Mouse (Mus musculus) CH12.LX (cell line): Measurements from ENCODE around the gene Olfr1564. TPM values are rescaled to one million over a fixed set of nuclear protein-coding genes. Genes with fewer than 3 reads are reported as not detected.
"Not testable (repeated sequence)": the region's sequence is repeated elsewhere in the genome, so short reads cannot be mapped to it uniquely, and the experiment has no call there.

Experiments used
- DNase-seq: peaks from one replicate; pipeline ENCODE4 v3.0.0-alpha.2; 2013; ENCODE audit errors: extremely low read depth
- H3K27ac ChIP-seq: 2 replicates; pipeline ENCODE4 v1.5.1; 2012; ENCODE audit warnings: low read depth, mild to moderate bottlenecking, control low read depth, moderate library complexity; ENCODE audit not compliant: insufficient read depth
- H3K27me3 ChIP-seq: replicated peaks from 2 replicates; pipeline ENCODE3; 2012; ENCODE audit warnings: inconsistent platforms
- H3K36me3 ChIP-seq, 2 experiments: replicated peaks in 1 of 2; 2 replicates each; pipeline versions ENCODE3 to v1.6.1; 2012; ENCODE audit warnings: inconsistent platforms in 1 of 2, low read length in 1 of 2, mild to moderate bottlenecking in 1 of 2, mixed read lengths in 1 of 2, moderate library complexity in 1 of 2; ENCODE audit not compliant: control insufficient read depth in 1 of 2, insufficient read depth in 1 of 2
- H3K4me1 ChIP-seq, 2 experiments: 2 replicates each; pipeline ENCODE4 v1.6.1; 2012; ENCODE audit warnings: inconsistent platforms in 1 of 2, moderate library complexity in 1 of 2; ENCODE audit not compliant: insufficient read depth in 2 of 2, control insufficient read depth in 1 of 2
- H3K4me2 ChIP-seq: 2 replicates; pipeline ENCODE4 v1.6.1; 2012; ENCODE audit warnings: low read depth, mild to moderate bottlenecking, control low read depth; ENCODE audit not compliant: poor library complexity, insufficient read depth, severe bottlenecking
- H3K4me3 ChIP-seq, 3 experiments: fragments of 150-350 bp in 1 of 3; sonication (generic) in 1 of 3; replicated peaks in 1 of 3; 2 replicates each; pipeline versions ENCODE3 to v1.5.1; 2011 to 2012; ENCODE audit warnings: low read depth in 2 of 3, low read length in 2 of 3, mild to moderate bottlenecking in 2 of 3, moderate library complexity in 2 of 3, control low read depth in 1 of 3, improper control_type of control experiment in 1 of 3, inconsistent platforms in 1 of 3, mixed read lengths in 1 of 3; ENCODE audit not compliant: poor library complexity in 1 of 3
- H3K79me2 ChIP-seq: replicated peaks from 2 replicates; pipeline ENCODE4 v1.6.1; 2012; ENCODE audit warnings: mild to moderate bottlenecking, moderate library complexity; ENCODE audit not compliant: control insufficient read depth, poor library complexity, insufficient read depth, severe bottlenecking; ENCODE audit errors: extremely low read depth
- H3K9ac ChIP-seq: 2 replicates; pipeline ENCODE4 v1.6.1; 2012; ENCODE audit warnings: low read depth, mild to moderate bottlenecking, control low read depth, moderate library complexity; ENCODE audit not compliant: insufficient read depth
- H3K9me3 ChIP-seq: replicated peaks from 2 replicates; pipeline ENCODE3; 2012; ENCODE audit warnings: low read length, inconsistent platforms, mixed read lengths
- BHLHE40 ChIP-seq: IDR thresholded peaks from 2 replicates; pipeline ENCODE4 v1.6.1; 2011; ENCODE audit warnings: mild to moderate bottlenecking, low read depth, low read length, improper control_type of control experiment
- CHD1 ChIP-seq: IDR thresholded peaks from 2 replicates; pipeline ENCODE4 v1.6.1; 2012; ENCODE audit warnings: low read depth, low read length, improper control_type of control experiment, inconsistent platforms
- ELF1 ChIP-seq: IDR thresholded peaks from 2 replicates; pipeline ENCODE4 v1.6.1; 2014; ENCODE audit warnings: low read depth, mild to moderate bottlenecking, inconsistent platforms, low read length, improper control_type of control experiment
- EP300 ChIP-seq: IDR thresholded peaks from 2 replicates; pipeline ENCODE4 v1.6.1; 2011; ENCODE audit warnings: low read length, improper control_type of control experiment
- KAT2A ChIP-seq: IDR thresholded peaks from 2 replicates; pipeline ENCODE4 v1.6.1; 2012; ENCODE audit warnings: low read length, improper control_type of control experiment, inconsistent platforms; ENCODE audit not compliant: insufficient replicate concordance
- MAZ ChIP-seq: IDR thresholded peaks from 2 replicates; pipeline ENCODE4 v1.6.1; 2012; ENCODE audit warnings: low read depth, mild to moderate bottlenecking, inconsistent platforms, low read length, improper control_type of control experiment, moderate library complexity
- NELFE ChIP-seq: IDR thresholded peaks from 2 replicates; pipeline ENCODE4 v1.6.1; 2011; ENCODE audit warnings: low read depth, low read length, improper control_type of control experiment
- PAX5 ChIP-seq: IDR thresholded peaks from 2 replicates; pipeline ENCODE4 v1.6.1; 2012; ENCODE audit warnings: low read length, inconsistent platforms, mixed read lengths
- POLR2A ChIP-seq: IDR thresholded peaks from 2 replicates; pipeline ENCODE4 v1.6.1; 2011; ENCODE audit warnings: low read depth, mild to moderate bottlenecking, improper control_type of control experiment, low read length
- POLR2AphosphoS2 ChIP-seq: IDR thresholded peaks from 2 replicates; pipeline ENCODE4 v1.6.1; 2011; ENCODE audit warnings: low read depth, low read length, improper control_type of control experiment
- SIN3A ChIP-seq: IDR thresholded peaks from 2 replicates; pipeline ENCODE4 v1.6.1; 2012; ENCODE audit warnings: low read length, improper control_type of control experiment, inconsistent platforms
- UBTF ChIP-seq: IDR thresholded peaks from 2 replicates; pipeline ENCODE4 v1.6.1; 2012; ENCODE audit warnings: low read depth, mild to moderate bottlenecking, inconsistent platforms, low read length, improper control_type of control experiment, moderate library complexity
- dilution Hi-C: fragments of 300-500 bp; cut with MboI; formaldehyde crosslinking; loops from 2 replicates; pipeline ENCODE4 v1.14.3; 2020; ENCODE audit warnings: low sequenced_read_pairs; ENCODE audit not compliant: extremely low pct_unique_long_range_greater_than_20kb, extremely low pct_ligation_motif_present
- in situ Hi-C: fragments of 300-500 bp; cut with MboI; formaldehyde crosslinking; loops from 3 replicates; pipeline ENCODE4 v1.14.3; 2019; ENCODE audit warnings: low sequenced_read_pairs, low pct_ligation_motif_present, low pct_unique_long_range_greater_than_20kb, mixed read lengths
- polyA plus RNA-seq: library from polyadenylated mRNA; unstranded; fragments of >175 nt; gene quantifications from 2 replicates; pipeline ENCODE4 v1.2.1, GENCODE M21; 2012; ENCODE audit warnings: low read depth; ENCODE audit not compliant: insufficient read length
- total RNA-seq, 2 experiments: library from RNA; depleted of rRNA; stranded (reverse); fragments of 300-350 nt in 1 of 2; fragments of >200 nt in 1 of 2; gene quantifications; 2 replicates each; pipeline ENCODE4 v1.2.3; 2012 to 2014

Gene Olfr1564
- total RNA-seq (2012; rRNA removed) (not detected in 2 replicates), total RNA-seq (2014; rRNA removed) (not detected in 2 replicates), polyA plus RNA-seq (0.04 TPM in 1 of 2 replicates, not detected in the other)

DNA sequence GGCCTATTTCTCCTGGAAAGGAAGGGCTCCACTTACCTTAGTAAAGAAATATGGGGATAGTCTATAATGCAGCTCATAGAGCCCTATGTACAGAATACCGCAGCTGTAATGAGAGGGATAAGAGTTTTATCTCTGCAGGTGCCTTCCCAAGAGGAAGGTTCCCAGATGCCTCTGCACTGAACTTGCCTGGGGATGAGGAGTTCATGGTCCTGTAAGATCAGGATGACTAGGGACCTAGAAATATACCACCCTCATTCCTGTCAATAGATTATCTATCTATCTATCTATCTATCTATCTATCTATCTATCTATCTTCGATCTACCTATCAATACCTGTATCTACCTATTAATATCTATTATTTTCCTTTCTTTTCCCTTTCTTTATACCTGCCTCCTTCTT lies at the start of gene Olfr1564:
TSS of gene Olfr1564 (minus strand) at position 101 of the 400 bp plus-strand sequence.
- DNase-seq: no peak
- Histone ChIP-seq H3K4me2 (no peak within 1 kb of the TSS), H3K79me2 (no peaks in the 10 kb centered on the region), H3K27me3 (peaks cover 14% of the 10 kb centered on the region), H3K36me3 (no peaks in the 10 kb centered on the region), H3K27ac (no peak within 1 kb of the TSS), H3K4me3 (no peak within 1 kb of the TSS), H3K9ac (no peak within 1 kb of the TSS), H3K4me1 (no peaks in the 10 kb centered on the region), H3K9me3 (peaks cover 4% of the 10 kb centered on the region)
- dilution Hi-C loops: no loop called here
- TF ChIP-seq NELFE (no peak), ELF1 (no peak), CHD1 (no peak), KAT2A (no peak), POLR2A (no peak), MAZ (no peak), PAX5 (no peak)
- in situ Hi-C loops: no loop called here

GRCm38 (mm10) chr17:33268907-33269306 lies 47.4 kb upstream of the Olfr1564 start:
- in situ Hi-C loops: no loop called here
- no peaks in the 10 kb centered on the region for H3K36me3 ChIP-seq
- H3K9ac ChIP-seq: no peak overlapping the region
- no peak for TF ChIP-seq UBTF
- no peak for TF ChIP-seq BHLHE40
- TF ChIP-seq POLR2AphosphoS2: no peak
- TF ChIP-seq SIN3A: no peak
- TF ChIP-seq, all 38 proteins: peak for 0
- Histone ChIP-seq H3K27ac (no peak overlapping the region), H3K79me2 (no peaks in the 10 kb centered on the region), H3K4me2 (no peak overlapping the region), H3K9me3 (no peaks in the 10 kb centered on the region), H3K27me3 (peaks cover 6% of the 10 kb centered on the region), H3K4me3 (no peak overlapping the region), H3K4me1 (0 out of 4 replicates have a peak, but pooled peaks cover 0 to 3% of the 10 kb centered on the region in 2 experiments)
- dilution Hi-C loops: no loop called here
- DNase-seq: no peak

GRCm38 (mm10) chr17:33264376-33264775 lies 42.9 kb upstream of the Olfr1564 start, which contains the start of gene Olfr63:
TSS of gene Olfr63 (plus strand) at chr17:33264676.
- Histone ChIP-seq H3K79me2 (no peaks in the 10 kb centered on the region), H3K4me3 (no peak within 1 kb of the TSS), H3K36me3 (no peaks in the 10 kb centered on the region), H3K4me1 (0 out of 4 replicates have a peak, but pooled peaks cover 0 to 3% of the 10 kb centered on the region in 2 experiments), H3K9me3 (no peaks in the 10 kb centered on the region), H3K9ac (no peak within 1 kb of the TSS)
- no peak for DNase-seq
- no peak for TF ChIP-seq POLR2A
- TF ChIP-seq EP300: no peak
- TF ChIP-seq, all 38 proteins: peak for 0
- dilution Hi-C loops (no loop called here), in situ Hi-C loops (no loop called here)
- Histone ChIP-seq H3K27me3 (peaks cover 6% of the 10 kb centered on the region), H3K4me2 (no peak within 1 kb of the TSS), H3K27ac (no peak within 1 kb of the TSS)

GRCm38 (mm10) chr17:33255319-33255657 lies 33.8 kb upstream of the Olfr1564 start:
- H3K27me3 ChIP-seq, H3K36me3 ChIP-seq, H3K9ac ChIP-seq, DNase-seq, dilution Hi-C loops, H3K4me3 ChIP-seq, H3K9me3 ChIP-seq, H3K4me1 ChIP-seq, H3K79me2 ChIP-seq, H3K4me2 ChIP-seq, in situ Hi-C loops, H3K27ac ChIP-seq: not testable (repeated sequence)

DNA sequence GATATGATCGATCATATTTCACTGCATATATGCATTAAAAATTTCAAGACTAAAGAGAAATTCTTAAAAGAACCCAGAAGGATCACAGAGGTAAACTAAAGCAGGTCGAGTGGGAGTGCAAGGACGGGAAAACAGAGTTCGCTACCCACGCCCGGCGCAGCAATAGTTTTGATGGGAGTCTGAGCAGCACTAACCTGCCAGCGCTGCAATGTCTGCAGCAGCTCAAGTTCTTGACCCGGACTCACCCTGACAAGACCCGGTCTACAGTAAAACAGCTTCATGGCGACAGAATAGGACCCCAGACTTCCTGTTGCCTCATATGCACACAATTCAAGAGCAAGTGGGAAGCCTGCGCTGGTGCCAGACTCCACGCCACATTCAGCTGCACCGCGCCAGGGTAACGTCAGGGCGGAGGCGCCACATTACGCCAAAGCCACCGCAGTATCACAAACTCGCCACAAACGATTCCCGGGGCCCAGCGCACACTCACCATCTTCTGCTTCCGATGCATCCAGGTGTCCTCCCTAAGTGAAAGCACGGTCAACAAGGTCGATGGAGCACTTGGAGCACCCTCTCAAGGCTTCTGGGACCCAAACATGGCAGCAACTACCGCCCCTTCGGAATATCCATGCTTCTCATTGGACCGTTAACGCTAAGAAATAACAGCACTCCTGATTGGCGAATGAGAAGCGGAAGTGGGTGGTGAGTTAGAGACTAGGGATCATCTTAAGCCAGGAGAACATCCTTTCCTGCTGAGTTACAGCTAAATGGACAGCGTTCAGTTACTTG lies 33.2 kb upstream of the Olfr1564 start, which contains the start of gene Zfp955a:
TSS of gene Zfp955a (minus strand) at position 616 of the 789 bp plus-strand sequence.
- DNase-seq, H3K27ac ChIP-seq, H3K9me3 ChIP-seq, H3K4me2 ChIP-seq, H3K4me3 ChIP-seq, in situ Hi-C loops, dilution Hi-C loops, H3K27me3 ChIP-seq, H3K4me1 ChIP-seq, H3K36me3 ChIP-seq, H3K9ac ChIP-seq, H3K79me2 ChIP-seq: not testable (repeated sequence)
